Mouse (Mus musculus): ENCODE results near the gene Ptk6. TPM values are rescaled to one million over a fixed set of nuclear protein-coding genes. Genes with fewer than 3 reads are reported as not detected.

Gene Ptk6
- polyA plus RNA-seq, 1 experiment from 2014 or later, result not detected

DNA sequence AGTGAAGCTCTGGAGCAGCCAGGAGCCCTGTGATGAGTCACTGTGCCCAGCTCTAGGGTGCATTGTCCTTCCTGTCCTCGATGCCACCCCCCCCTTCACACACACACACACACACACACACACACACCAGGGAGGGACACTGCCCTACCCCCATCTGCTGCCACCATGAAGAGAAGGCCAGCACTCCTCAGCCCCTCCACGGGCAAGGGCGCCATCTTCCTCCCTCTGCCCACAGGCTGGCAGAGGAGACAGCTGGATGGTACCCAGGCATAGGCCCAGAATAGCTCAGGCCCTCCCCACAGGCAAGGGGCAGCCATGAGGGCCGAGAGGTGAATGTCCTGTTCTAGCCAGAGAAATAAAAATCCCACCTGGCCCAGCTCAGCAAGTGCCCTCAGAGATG, 46.8 kb downstream of the Ptk6 start:
- WGBS, result 70% methylated on average over 4 of the region's 4 CpGs
- no peaks in the 10 kb centered on the region for H3K9me3 ChIP-seq
- no peak overlapping the region for H3K4me3 ChIP-seq
- no peak overlapping the region for H3K27ac ChIP-seq (replicated peaks)
- no peaks in the 10 kb centered on the region for H3K36me3 ChIP-seq (replicated peaks)
- peaks cover 80% of the 10 kb centered on the region for H3K27me3 ChIP-seq (replicated peaks; ENCODE audit: low read depth, poor library complexity, severe bottlenecking)
- DNase-seq (ENCODE audit: low spot score), result no peak
- peaks cover 23% of the 10 kb centered on the region for H3K4me1 ChIP-seq

DNA sequence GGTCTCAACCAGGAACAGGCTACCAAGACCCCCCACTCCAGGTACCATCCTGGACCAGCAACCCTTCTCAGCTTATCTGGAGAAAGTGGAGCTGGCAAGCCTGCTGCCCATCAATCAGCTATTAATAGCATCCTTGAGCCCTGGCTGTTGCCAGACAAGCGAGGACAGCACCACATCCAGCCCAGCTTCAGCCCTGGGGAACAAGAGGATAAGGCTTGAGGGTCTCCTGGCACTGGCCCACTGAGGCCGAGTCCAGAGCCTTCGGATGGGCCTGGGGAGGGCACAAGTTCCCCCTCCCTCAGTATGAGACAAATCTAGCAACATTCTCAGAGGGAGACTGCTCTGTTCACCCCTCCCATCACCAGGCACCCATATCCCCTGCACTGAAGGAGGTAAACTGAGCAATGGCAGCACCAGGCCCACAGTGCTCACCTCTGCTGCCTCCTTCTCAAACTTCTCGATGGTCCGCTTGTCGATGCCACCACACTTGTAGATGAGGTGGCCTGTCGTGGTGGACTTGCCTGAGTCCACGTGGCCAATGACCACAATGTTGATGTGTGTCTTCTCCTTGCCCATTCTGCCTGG, 47.7 kb downstream of the Ptk6 start:
- H3K27me3 ChIP-seq (replicated peaks; ENCODE audit: low read depth, poor library complexity, severe bottlenecking), result peaks cover 89% of the 10 kb centered on the region
- WGBS, result 81% methylated on average over 8 of the region's 8 CpGs
- DNase-seq (ENCODE audit: low spot score), result no peak

DNA sequence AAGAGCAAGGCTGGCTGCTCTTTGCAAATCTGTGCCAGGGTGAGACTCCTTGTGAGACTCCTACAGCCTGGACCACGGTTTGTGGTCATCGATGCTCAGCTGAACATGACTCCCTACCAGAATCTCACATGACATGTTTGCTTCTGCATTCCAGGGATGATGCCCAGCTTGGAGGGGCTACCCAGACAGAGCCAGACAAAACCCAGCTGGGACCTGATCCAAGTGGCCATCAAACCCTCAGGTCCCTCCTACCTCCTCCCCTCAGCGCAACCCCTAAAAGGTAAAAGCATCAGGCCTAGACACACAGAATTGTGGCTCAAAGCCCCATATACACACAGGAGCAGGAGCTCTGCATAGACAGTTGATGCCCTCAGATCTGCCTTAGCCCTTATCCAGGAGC, 48.2 kb downstream of the Ptk6 start:
- peaks cover 15% of the 10 kb centered on the region for H3K4me1 ChIP-seq
- no peaks in the 10 kb centered on the region for H3K9me3 ChIP-seq
- H3K27me3 ChIP-seq (replicated peaks; ENCODE audit: low read depth, poor library complexity, severe bottlenecking), result peaks cover 92% of the 10 kb centered on the region
- no peak for DNase-seq (ENCODE audit: low spot score)
- no peaks in the 10 kb centered on the region for H3K36me3 ChIP-seq (replicated peaks)
- H3K27ac ChIP-seq (replicated peaks), result no peak overlapping the region
- no peak overlapping the region for H3K4me3 ChIP-seq
- WGBS, result 83% methylated on average over 3 of the region's 3 CpGs

More for the DNA sequence above, 47.7 kb downstream of the Ptk6 start:
- no peaks in the 10 kb centered on the region for H3K36me3 ChIP-seq (replicated peaks)
- no peaks in the 10 kb centered on the region for H3K9me3 ChIP-seq
- peaks cover 20% of the 10 kb centered on the region for H3K4me1 ChIP-seq
- no peak overlapping the region for H3K27ac ChIP-seq (replicated peaks)
- H3K4me3 ChIP-seq, result no peak overlapping the region

DNA sequence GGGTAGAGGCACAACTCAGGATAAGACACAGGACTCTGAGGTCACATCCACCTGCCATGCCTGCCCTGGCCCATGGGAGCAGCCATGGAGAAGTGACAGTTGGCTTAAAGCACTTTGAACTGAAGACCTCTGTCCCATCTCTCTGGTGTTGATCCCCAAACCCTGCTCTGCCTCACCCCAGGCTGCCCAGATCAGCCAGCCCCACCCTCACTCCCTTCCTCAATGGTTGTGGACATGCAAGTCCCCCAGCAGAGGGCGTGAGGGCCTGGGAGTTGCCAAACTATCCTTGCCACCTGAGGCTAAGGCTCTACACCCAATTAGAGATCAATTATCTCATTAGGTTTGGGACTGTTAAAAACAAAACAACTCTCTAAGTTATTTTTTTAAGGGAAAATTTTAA, 48.8 kb downstream of the Ptk6 start:
- H3K4me1 ChIP-seq, result peaks cover 13% of the 10 kb centered on the region
- no peak overlapping the region for H3K27ac ChIP-seq (replicated peaks)
- no peaks in the 10 kb centered on the region for H3K9me3 ChIP-seq
- H3K4me3 ChIP-seq, result no peak overlapping the region
- no peaks in the 10 kb centered on the region for H3K36me3 ChIP-seq (replicated peaks)
- DNase-seq (ENCODE audit: low spot score), result peak; percentile 28
- peaks cover 92% of the 10 kb centered on the region for H3K27me3 ChIP-seq (replicated peaks; ENCODE audit: low read depth, poor library complexity, severe bottlenecking)
- WGBS, result 5% methylated on average over 1 of the region's 1 CpGs

DNA sequence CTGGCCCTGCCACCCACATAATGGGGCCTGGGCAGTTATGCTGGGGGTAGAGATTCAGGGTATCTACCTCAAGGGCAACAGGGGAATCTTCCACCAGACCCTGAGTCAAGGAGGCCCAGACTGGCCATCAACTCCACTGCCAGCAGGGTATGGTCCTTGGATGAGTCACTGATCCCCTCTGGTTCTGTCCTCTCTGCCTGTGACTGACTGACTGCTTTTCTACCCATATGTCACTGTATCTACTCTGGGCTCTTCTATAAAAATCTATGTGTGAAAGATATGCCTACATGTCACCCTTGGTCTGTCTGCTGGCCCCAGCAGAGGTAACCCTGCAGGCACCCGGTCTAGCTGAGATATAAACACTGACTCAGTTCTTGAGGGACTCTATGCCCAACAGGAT, 49.5 kb downstream of the Ptk6 start:
- 88% methylated on average over 1 of the region's 1 CpGs for WGBS
- peaks cover 92% of the 10 kb centered on the region for H3K27me3 ChIP-seq (replicated peaks; ENCODE audit: low read depth, poor library complexity, severe bottlenecking)

DNA sequence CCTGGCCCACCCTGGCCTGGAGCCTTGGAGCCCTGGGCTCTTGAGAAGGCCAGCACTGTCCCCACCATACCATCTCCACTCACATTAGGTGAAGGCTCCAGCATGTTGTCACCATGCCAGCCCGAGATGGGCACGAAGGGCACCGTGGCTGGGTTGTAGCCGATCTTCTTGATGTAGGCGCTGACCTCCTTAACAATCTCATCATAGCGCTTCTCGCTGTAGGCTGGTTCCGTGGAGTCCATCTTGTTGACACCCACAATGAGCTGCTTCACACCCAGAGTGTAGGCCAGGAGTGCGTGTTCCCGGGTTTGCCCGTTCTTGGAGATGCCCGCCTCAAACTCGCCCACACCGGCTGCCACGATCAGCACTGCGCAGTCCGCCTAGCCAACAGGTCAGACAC, 49.9 kb downstream of the Ptk6 start:
- Histone ChIP-seq H3K27me3 (replicated peaks; ENCODE audit: low read depth, poor library complexity, severe bottlenecking) (peaks cover 92% of the 10 kb centered on the region), H3K4me1 (peaks cover 22% of the 10 kb centered on the region), H3K4me3 (no peak overlapping the region), H3K36me3 (replicated peaks) (no peaks in the 10 kb centered on the region), H3K27ac (replicated peaks) (no peak overlapping the region), H3K9me3 (no peaks in the 10 kb centered on the region)
- no peak for DNase-seq (ENCODE audit: low spot score)
- 93% methylated on average over 17 of the region's 17 CpGs for WGBS

More for the DNA sequence above, 49.5 kb downstream of the Ptk6 start:
- H3K9me3 ChIP-seq, result no peaks in the 10 kb centered on the region
- H3K27ac ChIP-seq (replicated peaks), result no peak overlapping the region
- H3K4me3 ChIP-seq, result no peak overlapping the region
- DNase-seq (ENCODE audit: low spot score), result no peak
- peaks cover 18% of the 10 kb centered on the region for H3K4me1 ChIP-seq
- no peaks in the 10 kb centered on the region for H3K36me3 ChIP-seq (replicated peaks)

DNA sequence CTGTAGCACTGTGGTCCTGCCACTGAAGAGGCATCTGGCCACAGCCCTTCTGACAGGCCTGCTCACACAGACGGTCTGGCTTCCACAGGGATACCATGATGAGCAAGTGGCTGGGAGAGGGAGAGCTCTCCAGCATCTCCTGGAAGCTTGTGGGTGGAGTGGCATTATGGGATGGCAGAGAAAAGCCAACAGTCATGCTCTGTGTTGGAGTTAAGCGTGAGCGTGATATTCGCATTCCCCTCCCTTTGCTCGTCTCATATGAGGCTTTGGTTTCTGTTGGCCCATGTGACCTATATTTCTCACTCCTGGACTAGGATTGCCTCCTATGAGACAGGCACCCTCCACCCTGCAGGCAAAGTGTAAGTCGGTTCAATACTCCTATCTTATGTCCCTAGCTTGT, 52.3 kb downstream of the Ptk6 start:
- no peak for DNase-seq (ENCODE audit: low spot score)
- H3K9me3 ChIP-seq, result no peaks in the 10 kb centered on the region
- peaks cover 92% of the 10 kb centered on the region for H3K27me3 ChIP-seq (replicated peaks; ENCODE audit: low read depth, poor library complexity, severe bottlenecking)
- H3K4me1 ChIP-seq, result peaks cover 14% of the 10 kb centered on the region
- no peak overlapping the region for H3K27ac ChIP-seq (replicated peaks)
- H3K36me3 ChIP-seq (replicated peaks), result no peaks in the 10 kb centered on the region
- 76% methylated on average over 6 of the region's 6 CpGs for WGBS
- H3K4me3 ChIP-seq, result no peak overlapping the region

DNA sequence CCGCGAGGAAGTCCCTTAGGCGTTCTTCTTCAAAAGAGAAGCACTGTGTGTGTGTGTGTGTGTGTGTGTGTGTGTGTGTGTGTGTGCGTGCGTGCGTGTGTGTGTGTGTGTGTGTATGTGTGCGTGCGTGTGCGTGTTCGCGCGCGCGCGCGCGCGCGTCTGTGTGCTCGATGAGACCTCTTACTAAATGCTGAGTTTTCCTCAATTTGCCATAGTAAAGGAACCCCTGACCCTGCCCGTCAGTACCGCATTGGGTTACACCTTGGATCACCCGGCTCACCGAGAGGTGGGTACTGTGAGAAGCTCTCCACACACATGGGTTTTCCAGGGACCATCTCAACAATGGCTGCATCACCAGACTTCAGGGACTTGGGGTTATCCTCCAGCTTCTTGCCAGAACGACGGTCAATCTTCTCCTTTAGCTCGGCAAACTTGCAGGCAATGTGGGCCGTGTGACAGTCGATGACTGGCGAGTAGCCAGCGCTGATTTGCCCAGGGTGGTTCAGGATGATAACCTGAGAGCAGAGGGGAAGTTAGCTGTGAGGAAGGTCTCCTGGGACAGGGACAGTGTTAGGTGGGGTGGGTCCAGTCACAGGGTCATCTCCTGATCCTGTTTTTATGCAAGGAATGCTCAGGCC, 54.2 kb downstream of the Ptk6 start:
- no peak overlapping the region for H3K27ac ChIP-seq (replicated peaks)
- peaks cover 14% of the 10 kb centered on the region for H3K4me1 ChIP-seq
- no peaks in the 10 kb centered on the region for H3K36me3 ChIP-seq (replicated peaks)
- WGBS, result 14% methylated on average over 31 of the region's 31 CpGs
- peak overlapping the region; percentile 64 for H3K4me3 ChIP-seq
- H3K9me3 ChIP-seq, result no peaks in the 10 kb centered on the region
- DNase-seq (ENCODE audit: low spot score), result no peak
- H3K27me3 ChIP-seq (replicated peaks; ENCODE audit: low read depth, poor library complexity, severe bottlenecking), result peaks cover 92% of the 10 kb centered on the region

DNA sequence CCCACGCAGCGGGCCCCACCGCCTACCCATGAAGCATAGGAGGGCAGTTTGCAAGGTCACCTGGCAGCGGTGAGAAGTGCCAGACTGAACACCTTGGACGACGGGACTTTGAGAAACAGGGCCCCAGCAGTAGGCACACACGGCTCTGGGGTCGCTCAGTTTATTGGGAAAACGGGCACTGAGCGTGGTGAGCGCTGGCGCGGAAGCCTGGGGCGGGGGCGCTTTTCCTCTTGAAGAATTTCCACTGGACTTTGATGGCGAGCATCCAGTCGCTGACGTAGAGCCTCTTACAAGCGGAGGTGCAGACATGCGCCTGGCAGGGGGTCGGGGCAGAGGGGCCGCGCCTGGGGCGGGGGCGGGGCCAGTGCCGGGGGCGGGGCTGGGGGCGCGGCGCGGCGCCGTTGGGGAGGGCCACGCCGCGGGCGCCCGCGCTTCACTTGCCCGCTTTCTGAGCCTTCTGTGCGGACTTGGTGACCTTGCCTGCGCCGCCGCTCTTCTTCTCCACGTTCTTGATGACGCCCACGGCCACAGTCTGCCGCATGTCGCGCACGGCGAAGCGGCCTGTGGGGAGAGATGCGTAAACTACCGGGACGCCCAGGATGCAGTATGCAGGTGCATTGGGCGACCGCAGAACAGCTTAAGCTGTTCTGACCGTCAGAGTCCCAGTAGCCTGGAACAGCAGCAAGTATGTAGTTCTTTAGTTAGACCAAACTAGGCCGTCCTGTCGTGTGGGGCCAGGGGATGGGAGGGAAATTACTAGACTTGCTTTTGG, 54.9 kb downstream of the Ptk6 start:
- Histone ChIP-seq H3K9me3 (no peaks in the 10 kb centered on the region), H3K4me3 (peak overlapping the region; percentile 64), H3K36me3 (replicated peaks) (no peaks in the 10 kb centered on the region), H3K27me3 (replicated peaks; ENCODE audit: low read depth, poor library complexity, severe bottlenecking) (peaks cover 87% of the 10 kb centered on the region), H3K27ac (replicated peaks) (no peak overlapping the region), H3K4me1 (peaks cover 14% of the 10 kb centered on the region)
- peak; percentile 71 for DNase-seq (ENCODE audit: low spot score)
- WGBS, result under 1% methylated on average over 61 of the region's 61 CpGs

DNA sequence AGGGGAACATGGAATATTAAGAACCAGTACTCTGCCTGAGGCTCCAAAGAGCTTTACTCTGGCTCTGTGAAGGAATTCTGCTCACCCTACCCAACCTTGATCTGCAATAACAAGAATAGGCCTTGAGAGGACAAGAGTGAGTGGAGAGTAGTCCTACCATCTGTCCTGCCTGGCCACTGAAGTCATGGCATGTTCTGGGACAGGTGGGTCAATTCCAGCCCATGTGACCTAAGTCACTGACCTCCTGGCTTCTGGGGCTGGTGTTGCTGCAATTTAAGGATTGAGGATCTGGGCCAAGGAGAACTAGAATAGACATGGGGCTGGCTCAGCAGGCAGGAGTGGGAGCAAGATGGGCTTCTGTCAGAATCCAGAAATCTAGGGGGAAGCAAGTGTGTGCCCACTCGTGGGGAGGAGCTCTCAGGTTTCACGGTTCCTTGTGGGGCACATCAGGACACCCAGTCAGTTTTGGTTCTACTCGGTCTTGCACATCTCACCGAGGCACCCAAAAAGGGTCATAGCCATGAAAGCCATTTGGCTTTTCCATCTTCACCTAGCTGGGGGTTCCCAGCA, 55.5 kb downstream of the Ptk6 start:
- no peaks in the 10 kb centered on the region for H3K9me3 ChIP-seq
- H3K27me3 ChIP-seq (replicated peaks; ENCODE audit: low read depth, poor library complexity, severe bottlenecking), result peaks cover 84% of the 10 kb centered on the region
- DNase-seq (ENCODE audit: low spot score), result no peak
- peak overlapping the region; percentile 64 for H3K4me3 ChIP-seq
- WGBS, result 51% methylated on average over 4 of the region's 4 CpGs
- no peak overlapping the region for H3K27ac ChIP-seq (replicated peaks)
- no peaks in the 10 kb centered on the region for H3K36me3 ChIP-seq (replicated peaks)
- H3K4me1 ChIP-seq, result peaks cover 14% of the 10 kb centered on the region

DNA sequence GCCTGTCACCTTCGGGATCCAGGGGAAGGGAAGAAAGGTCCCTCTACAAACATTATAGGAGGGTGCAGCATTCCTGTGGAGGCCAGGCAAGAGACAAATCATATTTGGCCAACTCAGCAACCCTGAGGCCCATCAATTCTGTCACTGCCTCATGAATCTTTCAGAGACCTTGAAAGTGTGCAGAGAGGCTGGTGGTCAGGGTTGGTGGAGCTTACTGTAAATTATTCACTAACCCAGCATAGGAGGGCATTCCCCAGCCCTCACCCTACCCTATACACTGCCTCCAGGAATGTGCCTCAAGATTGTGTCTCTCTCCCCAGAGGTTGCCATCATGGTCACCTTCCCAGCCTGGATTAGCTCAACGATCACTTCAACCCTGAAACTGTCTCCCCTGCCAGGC, 57.9 kb downstream of the Ptk6 start:
- H3K27me3 ChIP-seq (replicated peaks; ENCODE audit: low read depth, poor library complexity, severe bottlenecking), result peaks cover 62% of the 10 kb centered on the region
- H3K4me1 ChIP-seq, result peaks cover 14% of the 10 kb centered on the region
- H3K9me3 ChIP-seq, result no peaks in the 10 kb centered on the region
- H3K27ac ChIP-seq (replicated peaks), result no peak overlapping the region
- no peak for DNase-seq (ENCODE audit: low spot score)
- 89% methylated on average over 2 of the region's 2 CpGs for WGBS
- H3K4me3 ChIP-seq, result no peak overlapping the region
- H3K36me3 ChIP-seq (replicated peaks), result no peaks in the 10 kb centered on the region

Data from embryonic facial prominence, embryonic 10.5 days (tissue).